Mouse (Mus musculus): ENCODE measurements at regions not wholly inside any gene's neighbourhood (a gene's known extent, or its start where the extent isn't known, plus 50 kb on each side); places are given as distances from the start of the nearest gene placed in this dataset.

DNA sequence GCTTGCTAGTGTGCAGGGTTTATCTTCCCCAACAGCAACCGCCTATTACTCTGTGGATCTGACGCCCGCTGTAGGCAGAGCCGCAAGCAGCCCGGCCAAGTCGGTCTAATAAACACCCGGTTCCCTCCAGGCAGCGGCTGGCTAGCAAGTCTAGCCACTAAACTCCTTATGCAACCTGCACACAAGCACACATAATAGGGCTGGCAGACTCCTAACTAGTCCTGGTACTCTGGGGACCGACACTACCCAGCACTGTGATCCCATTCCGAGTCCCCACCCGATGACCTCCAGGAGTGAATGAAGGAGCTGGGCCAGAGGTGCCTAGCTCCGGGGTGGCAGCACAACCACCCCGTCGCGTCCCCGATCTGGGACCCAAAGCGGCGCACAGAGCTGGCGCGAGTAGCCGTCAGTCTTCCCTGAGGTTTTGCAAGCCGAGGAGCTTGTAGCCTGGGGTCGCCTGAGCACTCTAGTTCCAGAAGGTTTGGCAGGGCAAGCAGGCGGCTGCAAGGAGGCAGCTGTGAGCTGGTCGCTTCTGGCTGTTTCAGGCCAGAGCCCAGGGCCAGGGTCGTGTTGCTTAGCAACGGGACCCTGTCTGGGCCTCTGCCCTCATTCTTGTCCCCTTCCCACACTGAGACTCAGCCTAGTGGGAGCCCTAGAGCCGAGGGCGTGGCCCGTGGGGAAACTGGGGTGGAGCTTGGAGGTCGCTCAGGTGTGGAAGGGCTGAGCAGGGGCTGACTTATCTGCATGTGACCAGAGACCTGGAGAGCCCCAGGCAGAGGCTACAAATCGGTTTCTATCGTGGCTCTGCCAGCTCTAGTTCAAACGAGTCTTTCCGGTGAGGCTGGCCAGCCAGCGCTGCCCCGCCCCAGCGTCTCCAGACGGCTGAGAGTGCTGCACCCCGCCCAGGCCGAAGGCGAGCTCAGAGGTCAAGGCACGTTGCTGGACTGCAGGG, 86.1 kb downstream of the Kctd15 start:
- 0 out of 2 replicates have a peak, but pooled peaks have one; percentile 12 for TF ChIP-seq POLR2A (IDR thresholded peaks at IDR 0.05; ENCODE audit: borderline replicate concordance, extremely low read depth, insufficient read depth, insufficient read length)
- DNase-seq (ENCODE audit: low spot score) (peak; percentile 42), ATAC-seq (ENCODE audit: low FRiP score, low read depth) (peak; percentile 72)
- peaks cover 18% of the 10 kb centered on the region for H3K4me1 ChIP-seq (ENCODE audit: control insufficient read depth, insufficient read depth, low read length)
- H3K36me3 ChIP-seq (ENCODE audit: control insufficient read depth, insufficient read depth, low read length), result no peaks in the 10 kb centered on the region
- H3K27me3 ChIP-seq (ENCODE audit: control insufficient read depth, insufficient read depth, low read length), result no peaks in the 10 kb centered on the region
- H3K9ac ChIP-seq (ENCODE audit: low read depth, low read length, severe bottlenecking), result peak overlapping the region; percentile 50
- no peaks in the 10 kb centered on the region for H3K9me3 ChIP-seq (ENCODE audit: control insufficient read depth, low read length)
- H3K27ac ChIP-seq (replicated peaks; ENCODE audit: low read depth, low read length), result no peak overlapping the region; the same call in 1 of the 2 replicates
- peak overlapping the region; percentile 60 for H3K4me2 ChIP-seq (replicated peaks; ENCODE audit: low read depth, low read length, severe bottlenecking)
- 4% methylated on average over 36 of the region's 43 CpGs for WGBS
- H3K4me3 ChIP-seq (replicated peaks; ENCODE audit: low read length), result peak overlapping the region; percentile 27

DNA sequence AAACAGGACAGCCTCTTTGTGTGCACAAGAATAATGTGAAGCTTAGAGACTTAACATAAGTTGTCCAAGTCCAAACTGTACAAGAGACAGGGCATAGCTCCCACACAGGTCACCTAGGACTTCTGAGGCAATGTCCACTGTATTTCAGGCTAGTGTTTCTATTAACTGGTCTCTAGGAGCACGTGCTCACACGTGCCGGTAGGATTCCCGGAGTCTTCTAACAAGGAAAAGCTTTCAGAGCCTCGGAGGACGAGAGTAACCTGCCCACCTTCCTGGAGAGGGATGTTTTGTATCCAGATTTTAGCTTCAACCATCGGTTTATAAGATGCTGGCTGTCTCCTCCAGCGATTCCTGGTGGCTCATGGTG, 86.8 kb downstream of the Kctd15 start:
- WGBS, result 13% methylated on average over 8 of the region's 8 CpGs
- no peak for DNase-seq (ENCODE audit: low spot score)
- TF ChIP-seq POLR2A (IDR thresholded peaks at IDR 0.05; ENCODE audit: borderline replicate concordance, extremely low read depth, insufficient read depth, insufficient read length), result no peak

DNA sequence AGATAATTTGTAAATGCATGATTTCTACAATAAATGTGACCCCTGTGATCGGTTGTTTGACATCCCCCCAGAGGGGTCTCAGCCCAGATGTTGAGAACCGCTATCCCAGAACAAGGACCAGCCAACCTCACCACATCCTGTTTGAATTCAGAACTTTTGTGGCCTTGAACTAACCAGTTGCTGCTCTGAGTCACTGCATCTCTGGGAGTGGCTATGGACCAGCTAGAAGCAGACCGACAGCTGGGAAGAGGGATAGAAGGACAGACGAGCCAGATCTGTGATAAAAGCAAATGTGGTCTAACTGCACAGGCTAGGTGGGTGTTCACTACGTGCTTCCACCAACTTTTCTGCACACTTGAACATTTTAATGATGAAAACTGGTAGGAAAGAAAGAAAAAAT, 89.0 kb downstream of the Kctd15 start:
- no peak for DNase-seq (ENCODE audit: low spot score)
- Histone ChIP-seq H3K9me3 (ENCODE audit: control insufficient read depth, low read length) (no peaks in the 10 kb centered on the region), H3K4me1 (ENCODE audit: control insufficient read depth, insufficient read depth, low read length) (peaks cover 18% of the 10 kb centered on the region), H3K4me2 (replicated peaks; ENCODE audit: low read depth, low read length, severe bottlenecking) (no peak overlapping the region), H3K9ac (ENCODE audit: low read depth, low read length, severe bottlenecking) (no peak overlapping the region), H3K27ac (replicated peaks; ENCODE audit: low read depth, low read length) (no peak overlapping the region), H3K27me3 (ENCODE audit: control insufficient read depth, insufficient read depth, low read length) (no peaks in the 10 kb centered on the region), H3K4me3 (replicated peaks; ENCODE audit: low read length) (no peak overlapping the region), H3K36me3 (ENCODE audit: control insufficient read depth, insufficient read depth, low read length) (no peaks in the 10 kb centered on the region)
- no peak; the same call in 1 of the 2 replicates for ATAC-seq (ENCODE audit: low FRiP score, low read depth)
- WGBS, result 58% methylated on average over 5 of the region's 5 CpGs
- no peak for TF ChIP-seq POLR2A (IDR thresholded peaks at IDR 0.05; ENCODE audit: borderline replicate concordance, extremely low read depth, insufficient read depth, insufficient read length)

More for the DNA sequence above, 86.8 kb downstream of the Kctd15 start:
- no peak overlapping the region for H3K27ac ChIP-seq (replicated peaks; ENCODE audit: low read depth, low read length)
- H3K27me3 ChIP-seq (ENCODE audit: control insufficient read depth, insufficient read depth, low read length), result no peaks in the 10 kb centered on the region
- peak overlapping the region; percentile 60 for H3K4me2 ChIP-seq (replicated peaks; ENCODE audit: low read depth, low read length, severe bottlenecking)
- no peaks in the 10 kb centered on the region for H3K9me3 ChIP-seq (ENCODE audit: control insufficient read depth, low read length)
- H3K4me3 ChIP-seq (replicated peaks; ENCODE audit: low read length), result no peak overlapping the region
- no peaks in the 10 kb centered on the region for H3K36me3 ChIP-seq (ENCODE audit: control insufficient read depth, insufficient read depth, low read length)
- H3K4me1 ChIP-seq (ENCODE audit: control insufficient read depth, insufficient read depth, low read length), result peaks cover 18% of the 10 kb centered on the region
- ATAC-seq (ENCODE audit: low FRiP score, low read depth), result no peak
- H3K9ac ChIP-seq (ENCODE audit: low read depth, low read length, severe bottlenecking), result no peak overlapping the region

DNA sequence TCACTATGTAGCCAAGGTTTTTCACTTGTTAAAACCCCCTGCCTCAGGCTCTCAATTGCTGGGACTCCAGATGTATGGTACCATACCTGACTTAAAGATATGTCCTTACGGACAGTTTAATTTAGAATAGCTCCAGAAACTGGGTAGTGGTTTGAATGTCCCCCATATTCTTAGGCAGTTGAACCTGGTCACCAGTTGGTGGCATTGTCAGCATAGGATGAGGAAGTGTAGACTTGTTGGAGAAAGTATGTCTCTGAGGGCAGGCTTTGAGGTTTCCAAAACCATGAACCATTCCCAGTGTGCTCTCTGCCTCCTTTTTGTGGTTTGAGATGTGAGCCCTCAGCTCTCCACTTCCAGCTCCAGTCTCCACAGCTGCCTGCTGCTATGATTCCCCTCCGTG, 94.4 kb downstream of the Kctd15 start:
- DNase-seq (ENCODE audit: low spot score), result no peak
- Histone ChIP-seq H3K4me3 (replicated peaks; ENCODE audit: low read length) (no peak overlapping the region), H3K27me3 (ENCODE audit: control insufficient read depth, insufficient read depth, low read length) (no peaks in the 10 kb centered on the region), H3K4me2 (replicated peaks; ENCODE audit: low read depth, low read length, severe bottlenecking) (no peak overlapping the region), H3K9me3 (ENCODE audit: control insufficient read depth, low read length) (peaks cover 4% of the 10 kb centered on the region), H3K4me1 (ENCODE audit: control insufficient read depth, insufficient read depth, low read length) (no peaks in the 10 kb centered on the region), H3K27ac (replicated peaks; ENCODE audit: low read depth, low read length) (no peak overlapping the region), H3K9ac (ENCODE audit: low read depth, low read length, severe bottlenecking) (no peak overlapping the region), H3K36me3 (ENCODE audit: control insufficient read depth, insufficient read depth, low read length) (no peaks in the 10 kb centered on the region)
- no peak for ATAC-seq (ENCODE audit: low FRiP score, low read depth)
- WGBS, result 74% methylated on average over 2 of the region's 2 CpGs
- TF ChIP-seq POLR2A (IDR thresholded peaks at IDR 0.05; ENCODE audit: borderline replicate concordance, extremely low read depth, insufficient read depth, insufficient read length), result no peak

DNA sequence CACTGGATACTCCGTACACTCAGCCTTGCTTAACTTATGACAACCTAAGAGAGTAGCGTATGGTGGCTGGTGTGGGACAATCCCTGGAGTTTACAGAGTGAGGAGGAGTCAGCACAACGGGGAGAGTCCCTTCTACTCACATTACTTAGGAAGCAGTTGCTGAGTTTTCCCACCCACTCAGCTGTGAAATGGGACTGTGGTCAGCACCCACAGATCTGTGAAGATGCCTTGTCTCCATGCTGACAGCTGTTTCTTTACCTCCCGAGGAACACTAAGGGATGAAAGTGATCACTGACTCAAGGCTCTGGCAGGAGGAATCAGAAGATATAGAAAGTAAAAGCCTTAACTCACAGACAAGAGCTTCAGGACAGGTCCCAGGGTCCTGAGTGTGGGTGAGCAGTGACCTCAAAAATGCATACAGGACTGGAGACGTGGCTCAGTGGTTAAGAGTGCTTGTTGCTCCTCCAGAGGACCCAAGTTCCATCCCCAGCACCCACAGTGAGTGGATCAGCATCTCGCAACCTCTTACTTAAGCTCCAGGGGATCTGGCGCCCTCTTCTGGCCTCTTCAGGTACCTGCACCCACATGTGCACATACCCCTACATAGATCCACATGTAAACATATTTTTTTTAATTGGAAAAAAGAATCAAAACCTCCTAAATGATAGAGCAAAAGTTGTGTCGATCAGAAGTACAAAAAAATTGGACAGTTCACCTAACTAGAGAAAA, 97.8 kb downstream of the Kctd15 start:
- Histone ChIP-seq H3K4me3 (replicated peaks; ENCODE audit: low read length) (no peak overlapping the region), H3K4me2 (replicated peaks; ENCODE audit: low read depth, low read length, severe bottlenecking) (no peak overlapping the region), H3K36me3 (ENCODE audit: control insufficient read depth, insufficient read depth, low read length) (no peaks in the 10 kb centered on the region), H3K9ac (ENCODE audit: low read depth, low read length, severe bottlenecking) (no peak overlapping the region), H3K4me1 (ENCODE audit: control insufficient read depth, insufficient read depth, low read length) (peaks cover 4% of the 10 kb centered on the region; the same call in 1 of the 2 replicates), H3K27me3 (ENCODE audit: control insufficient read depth, insufficient read depth, low read length) (no peaks in the 10 kb centered on the region), H3K27ac (replicated peaks; ENCODE audit: low read depth, low read length) (no peak overlapping the region), H3K9me3 (ENCODE audit: control insufficient read depth, low read length) (peaks cover 4% of the 10 kb centered on the region)
- ATAC-seq (ENCODE audit: low FRiP score, low read depth) (no peak), DNase-seq (ENCODE audit: low spot score) (no peak)
- WGBS, result 85% methylated on average over 8 of the region's 8 CpGs
- no peak for TF ChIP-seq POLR2A (IDR thresholded peaks at IDR 0.05; ENCODE audit: borderline replicate concordance, extremely low read depth, insufficient read depth, insufficient read length)
